ENCODE assay signal across 8 mouse cellular contexts in the genomic region with DNA sequence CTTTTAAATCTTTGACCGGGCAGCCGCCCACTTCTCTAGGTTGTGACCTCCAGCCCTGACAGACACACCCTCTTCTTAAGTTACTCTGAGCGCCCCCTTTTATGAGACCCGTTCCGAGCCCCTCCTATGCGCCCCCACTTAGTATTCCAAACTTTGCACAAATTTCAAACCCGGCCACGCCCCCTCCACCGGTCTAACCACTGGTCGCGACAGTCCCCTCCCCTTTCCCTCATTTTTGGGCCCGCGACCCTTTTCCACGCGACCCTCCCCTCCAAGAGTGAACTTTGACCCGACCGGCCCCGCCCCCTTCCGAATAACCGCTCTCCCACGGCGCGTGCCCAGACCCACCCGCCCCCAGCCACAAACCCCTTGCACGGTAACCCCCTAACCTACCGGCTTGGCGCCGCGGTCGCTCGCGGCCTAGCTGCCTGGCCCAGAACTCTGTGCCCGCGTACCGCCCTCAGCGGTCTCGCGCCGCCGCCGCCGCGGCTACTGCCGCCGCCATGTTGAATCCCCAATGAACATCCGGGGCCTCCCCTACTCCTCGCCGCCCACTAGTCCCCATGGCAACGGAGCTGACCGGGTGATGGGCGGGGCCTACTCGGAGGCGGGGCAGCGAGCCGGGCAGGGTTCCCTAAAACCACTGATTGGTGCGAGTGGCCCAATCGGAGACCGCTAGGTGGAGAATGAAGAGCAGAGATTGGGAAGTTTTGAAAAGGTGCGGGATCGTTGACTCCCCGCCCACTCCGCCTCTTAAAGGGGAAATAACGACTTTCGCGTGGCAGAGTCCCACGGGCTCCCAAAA. TPM values are rescaled to one million over a fixed set of nuclear protein-coding genes. Genes with fewer than 3 reads are reported as not detected.
DNase-seq lines count a peak whose midpoint lies in the region; ATAC-seq and TF ChIP-seq lines count a peak whose summit lies in the region.

A gene (minus strand): TSS at position 503 of the 805 bp plus-strand sequence.
A gene (minus strand): TSS at position 544 of the 805 bp plus-strand sequence.

- H3K4me2 ChIP-seq in forebrain, embryonic 15.5 days (replicated peaks): peak within 1 kb of the TSS; percentile 84

- H3K4me3 ChIP-seq in forebrain, embryonic 15.5 days: peak within 1 kb of the TSS; percentile 60
- peak within 1 kb of the TSS; percentile 88 for H3K4me3 ChIP-seq in lung, adult 2 months (replicated peaks; ENCODE audit: extremely low read depth, low read depth, low read length)

- intact Hi-C loops in heart, postnatal 25 days (cut with DNase I): no loop called here

- ATAC-seq in forebrain, embryonic 15.5 days (replicated peaks): peak; percentile 92
- ATAC-seq in neutrophil, adult 5-6 weeks (ENCODE audit: extremely low read depth, insufficient number of reproducible peaks, low FRiP score, poor library complexity, severe bottlenecking): peak; percentile 94

- H3K4me1 ChIP-seq in forebrain, embryonic 15.5 days: peaks cover 41% of the 10 kb centered on the region
- H3K4me1 ChIP-seq in lung, adult 2 months (ENCODE audit: control insufficient read depth, insufficient read depth, low read length): peaks cover 37% of the 10 kb centered on the region

- no peaks in the 10 kb centered on the region for H3K27me3 ChIP-seq in forebrain, embryonic 15.5 days

- no peak for TF ChIP-seq CTCF in lung, adult 2 months (IDR thresholded peaks at IDR 0.05; ENCODE audit: insufficient read depth, low read length)

- under 1% methylated on average over 65 of the region's 66 CpGs for WGBS in forebrain, embryonic 15.5 days
- WGBS in lung, adult 2 months: 1% methylated on average over 65 of the region's 66 CpGs

- peak; percentile 98 for DNase-seq in ES-CJ7 (ENCODE audit: low read depth, low spot score)
- peak; percentile 100 for DNase-seq in cerebellum, adult 11 months
- peak; percentile 99 for DNase-seq in heart, postnatal 25 days (ENCODE audit: low spot score)
- DNase-seq in layer of hippocampus, adult 18-20 months (ENCODE audit: low spot score in 2 of 2): peak; percentile 99
- DNase-seq in lung, adult 2 months: peak; percentile 100
- peak; percentile 98 to 99 for DNase-seq in thymus, adult 18-20 months

- H3K9me3 ChIP-seq in forebrain, embryonic 15.5 days: no peaks in the 10 kb centered on the region

- H3K36me3 ChIP-seq in forebrain, embryonic 15.5 days: no peaks in the 10 kb centered on the region

- peak; percentile 35; the same call in 1 of the 2 replicates for TF ChIP-seq POLR2A in lung, adult 2 months (IDR thresholded peaks at IDR 0.05; ENCODE audit: borderline replicate concordance, extremely low read depth, low read depth, low read length)

- peak within 1 kb of the TSS; percentile 85 for H3K27ac ChIP-seq in forebrain, embryonic 15.5 days (replicated peaks)

- H3K9ac ChIP-seq in forebrain, embryonic 15.5 days (replicated peaks): peak within 1 kb of the TSS; percentile 71

RNA-seq across cellular contexts. Expression of the first gene that starts in this region (rescaled TPM):
- polyA plus RNA-seq in forebrain, embryonic 15.5 days (2015; fragmentation: Nextera tagmentation; extraction: Ambion mirVana): 24.3 and 25.7 TPM in 2 replicates
- total RNA-seq in heart, postnatal 25 days (2021): 10 to 100 TPM; 22.6 to 22.8 TPM
- total RNA-seq in layer of hippocampus, adult 18-20 months (2021): 10 to 100 TPM; 74.1 to 77.1 TPM
- polyA plus RNA-seq in lung, adult 2 months (2012; rRNA removed): 93.9 and 112 TPM in 2 replicates
- 15.2 and 16.8 TPM in 2 replicates for total RNA-seq in neutrophil, adult 5-6 weeks (2017)

RNA-seq across cellular contexts. Expression of the second gene that starts in this region (rescaled TPM):
- 28.9 and 30.0 TPM in 2 replicates for polyA plus RNA-seq in forebrain, embryonic 15.5 days (2015; fragmentation: Nextera tagmentation; extraction: Ambion mirVana)
- 1 to 10 TPM; 8.4 to 8.8 TPM for total RNA-seq in heart, postnatal 25 days (2021)
- total RNA-seq in layer of hippocampus, adult 18-20 months (2021): 10 to 100 TPM; 12.7 to 14.6 TPM
- 66.7 and 76.0 TPM in 2 replicates for polyA plus RNA-seq in lung, adult 2 months (2012; rRNA removed)
- 6.6 and 8.8 TPM in 2 replicates for total RNA-seq in neutrophil, adult 5-6 weeks (2017)

Comparison
In these comparisons a context has a peak if more than half of its experiments do, and no peak if none do; other contexts are left out.
1. Peak in every context shown above with its lines: DNase-seq, ATAC-seq, H3K4me3 ChIP-seq and H3K27ac ChIP-seq.